Mouse (Mus musculus): ENCODE measurements around the gene Gm42878.

- TF ChIP-seq POLR2A (IDR thresholded peaks at IDR 0.05; ENCODE audit: insufficient read length, low read depth) (no peak), USF1 (IDR thresholded peaks at IDR 0.05; ENCODE audit: low read depth) (no peak), POLR2AphosphoS2 (IDR thresholded peaks at IDR 0.05; ENCODE audit: insufficient read length, low read depth) (no peak)
Measured at GRCm38 (mm10) chr5:121569881-121570420, 24.7 kb upstream of the Gm42878 start.

All from myocyte (in vitro differentiated cells).